Mouse (Mus musculus): ENCODE results near the gene Senp5.
"Not testable (repeated sequence)": the region's sequence is repeated elsewhere in the genome, so short reads cannot be mapped to it uniquely, and the experiment has no call there.

Gene Senp5

GRCm38 (mm10) chr16:32002509-32003477 is at the start of gene Senp5:
Gene Senp5, minus strand, starts transcription at chr16:32003287.
- peak; percentile 84 for DNase-seq

GRCm38 (mm10) chr16:32042367-32042766 is 39.3 kb upstream of the Senp5 start:
- no peak for DNase-seq

- no peak for DNase-seq
These were observed 16.6 kb upstream of the Senp5 start for GRCm38 (mm10) chr16:32019678-32020077.

GRCm38 (mm10) chr16:32010330-32010729 is 7.2 kb upstream of the Senp5 start:
- no peak for DNase-seq

- DNase-seq, result no peak
These were observed 6.8 kb upstream of the Senp5 start for GRCm38 (mm10) chr16:32009913-32010312.

GRCm38 (mm10) chr16:32008529-32009293 is 5.6 kb upstream of the Senp5 start:
- DNase-seq, result no peak

- DNase-seq, result no peak
These were observed 1.6 kb upstream of the Senp5 start for GRCm38 (mm10) chr16:32004731-32005130.

- no peak for DNase-seq
These were observed 6.7 kb downstream of the Senp5 start for GRCm38 (mm10) chr16:31996371-31996770.

- no peak for DNase-seq
These were observed 9.1 kb downstream of the Senp5 start for GRCm38 (mm10) chr16:31993946-31994345.

GRCm38 (mm10) chr16:31993195-31993594 is 9.9 kb downstream of the Senp5 start:
- no peak for DNase-seq

GRCm38 (mm10) chr16:31992039-31992438 is 11.0 kb downstream of the Senp5 start:
- no peak for DNase-seq

GRCm38 (mm10) chr16:31980946-31981345 is 22.1 kb downstream of the Senp5 start:
- no peak for DNase-seq

GRCm38 (mm10) chr16:31979501-31979900 is 23.6 kb downstream of the Senp5 start:
- DNase-seq, result no peak

GRCm38 (mm10) chr16:31975258-31975657 is 27.8 kb downstream of the Senp5 start:
- DNase-seq, result no peak

- peak; percentile 39 for DNase-seq
These were observed 39.9 kb downstream of the Senp5 start for GRCm38 (mm10) chr16:31963224-31963623.

GRCm38 (mm10) chr16:31948345-31948774 is 54.7 kb downstream of the Senp5 start, which contains the start of the genes 0610012G03Rik and Ncbp2:
Gene 0610012G03Rik, minus strand, starts transcription at chr16:31948494.
Gene Ncbp2, plus strand, starts transcription at chr16:31948513.
- peak; percentile 98 for DNase-seq

- no peak for DNase-seq
These were observed 55.2 kb downstream of the Senp5 start for GRCm38 (mm10) chr16:31947901-31948316.

- no peak for DNase-seq
These were observed 55.8 kb downstream of the Senp5 start for GRCm38 (mm10) chr16:31947333-31947732.

- DNase-seq, result not testable (repeated sequence)
These were observed 57.1 kb downstream of the Senp5 start for GRCm38 (mm10) chr16:31945986-31946385.

- DNase-seq, result no peak
These were observed 57.7 kb downstream of the Senp5 start for GRCm38 (mm10) chr16:31945372-31945771.

GRCm38 (mm10) chr16:31944698-31945255 is 58.3 kb downstream of the Senp5 start:
- no peak for DNase-seq

GRCm38 (mm10) chr16:31943980-31944379 is 59.1 kb downstream of the Senp5 start:
- DNase-seq, result peak; percentile 84

GRCm38 (mm10) chr16:31940586-31940985 is 62.5 kb downstream of the Senp5 start:
- DNase-seq, result no peak
